Mouse (Mus musculus) sigmoid colon, adult 10 weeks (tissue): Measurements from ENCODE around the gene Pde4dip. TPM values are rescaled to one million over a fixed set of nuclear protein-coding genes. Genes with fewer than 3 reads are reported as not detected.

Experiments used
- polyA plus RNA-seq: library from polyadenylated mRNA; stranded (reverse); fragments of 350-450 nt; fragmentation: Illumina TruSeq; extraction: RNeasy Lipid Tissue Mini Kit (QIAGEN cat#74804); gene quantifications from one replicate; pipeline ENCODE4 v1.2.3, GENCODE M21; 2014; ENCODE audit warnings: low read depth, low replicate concordance

The Pde4dip gene
- 64.9 TPM for polyA plus RNA-seq

DNA sequence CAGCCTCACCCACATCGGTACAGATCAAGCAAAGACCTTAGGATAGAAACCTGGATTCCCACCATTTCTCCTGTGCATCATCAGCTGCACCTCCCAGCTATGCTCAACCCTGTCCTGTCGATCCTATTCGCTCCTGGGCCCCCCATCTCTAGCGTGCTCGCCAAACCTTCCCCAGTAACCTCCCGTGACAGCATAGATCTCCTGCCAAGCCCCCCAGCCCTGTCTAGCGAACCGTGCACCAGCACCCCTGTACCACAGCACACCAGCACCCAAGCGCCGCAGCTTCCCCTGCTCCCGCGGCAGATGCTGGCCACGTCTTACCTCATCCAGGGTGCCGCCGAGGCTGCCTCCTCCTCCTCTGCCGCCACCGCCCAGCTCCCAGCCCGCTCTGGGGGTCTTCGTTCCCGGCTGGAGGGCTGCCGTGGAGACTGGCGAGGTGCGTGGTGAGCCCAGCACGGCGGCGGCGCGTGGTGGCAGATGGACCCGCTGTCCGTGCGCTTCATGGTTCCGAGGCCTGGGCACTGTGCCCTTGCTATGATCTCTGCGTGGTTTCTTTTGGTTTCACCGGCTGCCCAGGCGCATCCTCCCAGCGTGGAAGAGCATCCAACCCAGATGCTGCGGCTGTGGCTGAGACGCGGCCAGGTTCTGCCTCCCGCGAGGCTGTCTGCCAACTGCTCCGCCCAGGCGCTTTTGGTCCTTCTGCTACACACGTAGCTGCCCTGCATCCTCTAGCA, at the start of gene Pde4dip:
Gene Pde4dip, minus strand, starts transcription at position 540 of the 734 bp plus-strand sequence.

DNA sequence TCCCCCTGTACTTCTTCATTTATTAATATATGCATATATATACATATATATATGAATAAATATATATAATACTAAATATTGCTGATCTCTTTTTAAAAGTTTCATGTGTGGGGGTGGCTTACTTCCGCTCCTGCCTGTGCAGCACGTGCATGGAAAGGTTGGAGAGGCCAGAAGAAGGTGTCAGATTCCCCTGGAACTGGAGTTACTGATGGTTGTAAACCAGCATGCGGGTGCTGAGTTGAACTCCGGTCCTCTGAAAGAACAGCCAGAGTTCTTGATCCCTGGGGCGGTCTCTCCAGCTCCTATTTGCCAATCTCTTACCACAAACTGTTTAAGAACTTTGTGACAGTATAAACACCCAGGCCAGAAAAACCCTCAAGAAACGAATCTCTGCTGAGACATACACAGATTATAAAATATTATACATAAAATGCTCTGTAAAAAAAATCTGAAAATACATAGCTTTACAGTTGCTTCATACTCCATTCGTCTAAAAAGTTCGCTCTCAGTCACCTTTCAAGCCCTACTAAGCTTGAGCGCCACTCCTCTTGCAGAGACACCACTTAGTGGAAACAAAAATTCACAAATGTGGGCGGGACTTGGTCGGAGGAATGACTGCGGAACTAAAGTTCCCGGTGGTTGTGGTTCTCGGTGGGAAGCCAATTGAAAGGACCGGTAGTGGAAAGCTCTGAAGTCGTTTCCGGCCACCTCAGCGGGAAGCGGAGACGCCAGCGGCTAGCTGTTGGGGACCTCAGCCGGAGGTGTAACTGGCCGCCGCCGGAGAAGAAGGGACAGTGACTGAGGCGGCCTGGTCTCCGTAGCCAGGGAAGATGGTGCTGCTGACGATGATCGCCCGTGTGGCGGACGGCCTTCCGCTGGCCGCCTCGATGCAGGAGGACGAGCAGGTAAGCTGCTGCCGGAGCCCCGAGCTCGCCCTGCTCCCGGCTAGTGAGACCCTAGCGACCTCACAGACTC, 12.3 kb upstream of the Pde4dip start, which contains the start of gene Sec22b:
Gene Sec22b, plus strand, starts transcription at position 675 of the 975 bp plus-strand sequence.

GRCm38 (mm10) chr3:97674644-97675110, 213.8 kb downstream of the Pde4dip start, which contains the start of gene Gm17651:
Gene Gm17651, minus strand, starts transcription at chr3:97674694.

DNA sequence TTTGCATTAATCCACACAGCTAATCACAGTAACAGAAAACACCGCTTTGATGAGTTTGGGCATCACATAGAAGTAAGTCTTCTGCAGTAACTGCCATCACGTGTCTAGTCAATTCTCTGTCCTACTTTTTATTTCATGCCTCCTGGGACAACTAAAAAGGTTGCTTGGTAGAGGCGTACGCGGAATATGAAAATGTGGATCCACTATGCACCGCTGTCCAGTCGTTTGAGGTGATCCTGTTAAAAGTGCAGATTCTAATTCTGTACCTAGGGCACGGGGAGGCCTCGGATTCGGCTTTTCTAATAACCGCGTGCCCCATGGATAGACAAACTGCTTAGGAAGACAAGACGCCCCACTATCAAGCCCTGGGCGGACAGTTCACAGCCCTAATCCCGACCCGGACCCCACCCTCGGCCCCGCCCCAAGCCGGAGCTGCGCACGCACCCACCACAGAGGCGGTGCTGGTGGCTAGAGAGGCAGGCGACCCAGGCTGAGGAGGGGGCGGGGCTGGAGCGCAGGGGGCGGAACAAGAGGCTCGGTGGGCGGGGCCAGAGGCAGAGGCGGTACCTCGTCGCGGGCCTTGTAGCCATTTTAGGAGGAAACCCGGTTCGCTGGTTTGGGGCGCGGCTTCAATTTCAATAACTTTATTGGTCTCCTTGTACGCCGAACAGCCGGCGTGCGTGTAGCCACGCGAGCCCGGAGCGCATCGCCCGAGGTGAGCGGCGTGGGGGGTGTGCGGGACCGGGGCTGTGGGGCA, 230.7 kb downstream of the Pde4dip start, which contains the start of gene Prkab2:
Gene Prkab2, plus strand, starts transcription at position 539 of the 757 bp plus-strand sequence.

Other genes starting within 250 kb of the Pde4dip start
- 24.5 TPM for gene Prkab2, start 230.5 kb downstream of the Pde4dip start, polyA plus RNA-seq
- gene Gm17651, start 214.0 kb downstream of the Pde4dip start, polyA plus RNA-seq: not detected
- 73.1 TPM for gene Sec22b, start 12.5 kb upstream of the Pde4dip start, polyA plus RNA-seq
- 4.7 TPM for gene Notch2, start 124.8 kb upstream of the Pde4dip start, polyA plus RNA-seq